Mouse (Mus musculus) erythroblast, embryonic 14.5 days (primary cell): ENCODE data around the gene C2cd2.

Experiments used
- GATA1 ChIP-seq: IDR thresholded peaks from 2 replicates; pipeline ENCODE4 v1.6.1; 2012; ENCODE audit warnings: low read length, inconsistent platforms, mixed read lengths
- TAL1 ChIP-seq: IDR thresholded peaks from 3 replicates; pipeline ENCODE4 v1.6.1; 2012; ENCODE audit warnings: low read length, inconsistent platforms, mixed read lengths

- TF ChIP-seq GATA1 (no peak), TAL1 (no peak)
Measured at GRCm38 (mm10) chr16:97960348-97960747, 2.0 kb downstream of the C2cd2 start.
